Mouse (Mus musculus): ENCODE data around the gene Mak.
A peak's percentile ranks its signal among the peaks of the same experiment; 100 is the strongest.
"Not testable (repeated sequence)": the region's sequence is repeated elsewhere in the genome, so short reads cannot be mapped to it uniquely, and the experiment has no call there.

The Mak gene

GRCm38 (mm10) chr13:40998537-40998936 lies 81.0 kb downstream of the Mak start:
- not testable (repeated sequence) for DNase-seq (ENCODE audit: low spot score in 2 of 2)

- DNase-seq (ENCODE audit: low spot score in 2 of 2) = no peak
Measured at GRCm38 (mm10) chr13:40994487-40995263, 84.8 kb downstream of the Mak start.

- DNase-seq (ENCODE audit: low spot score in 2 of 2) = peak in 1 of 2 experiments; percentile 5
Measured at GRCm38 (mm10) chr13:40988418-40988817, 91.1 kb downstream of the Mak start.

- DNase-seq (ENCODE audit: low spot score in 2 of 2) = peak in 1 of 2 experiments; percentile 11
Measured at GRCm38 (mm10) chr13:40987608-40988303, 91.8 kb downstream of the Mak start.

DNA sequence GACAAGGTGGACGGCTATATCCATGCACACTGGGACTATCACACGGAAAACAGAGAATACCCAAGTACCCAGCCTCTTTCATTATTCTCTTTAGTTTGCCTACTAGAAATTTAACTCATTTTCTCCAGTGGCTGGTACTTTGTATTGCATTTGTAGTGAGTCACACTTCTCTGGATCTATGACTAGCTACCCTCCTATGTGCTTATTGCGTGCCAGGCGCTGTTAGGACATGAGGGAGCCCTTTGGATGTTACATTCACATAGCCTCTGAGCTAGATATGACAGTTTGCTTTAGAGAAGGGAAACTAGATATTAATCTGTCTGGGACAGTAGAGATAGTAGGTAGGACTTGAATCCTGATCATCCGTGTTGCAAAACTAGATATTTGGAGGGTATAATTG lies 93.4 kb downstream of the Mak start:
- DNase-seq (ENCODE audit: low spot score in 2 of 2) = no peak

DNA sequence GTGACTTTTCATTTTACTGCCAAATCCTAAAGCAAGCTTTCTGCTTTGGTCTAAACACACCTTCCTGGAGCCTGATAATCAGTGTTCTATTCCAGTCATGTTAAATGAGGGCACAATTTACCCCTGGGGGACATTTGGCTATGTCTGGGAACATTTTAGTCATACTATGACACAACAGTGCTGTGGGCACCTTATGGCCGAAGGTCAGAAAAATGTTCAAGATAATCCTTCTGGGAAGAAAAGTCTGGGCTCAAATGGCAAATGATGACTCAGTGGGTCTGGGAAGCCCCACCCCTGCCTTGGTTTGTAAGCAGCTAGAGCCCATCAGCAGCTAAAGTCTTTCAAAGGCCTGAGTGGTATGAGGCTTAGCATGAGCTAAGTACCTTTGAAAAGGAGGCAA lies 96.7 kb downstream of the Mak start:
- DNase-seq (ENCODE audit: low spot score in 2 of 2) = no peak

GRCm38 (mm10) chr13:40979321-40979720 lies 100.2 kb downstream of the Mak start:
- DNase-seq (ENCODE audit: low spot score in 2 of 2) = no peak

- no peak for DNase-seq (ENCODE audit: low spot score in 2 of 2)
Measured at GRCm38 (mm10) chr13:40978652-40979051, 100.9 kb downstream of the Mak start.

- peak; percentile 18 to 27 for DNase-seq (ENCODE audit: low spot score in 2 of 2)
Measured at GRCm38 (mm10) chr13:40977609-40978008, 101.9 kb downstream of the Mak start.

Data from spleen, postnatal 36 days (tissue).